Mouse (Mus musculus) forebrain, postnatal 0 days (tissue): ENCODE measurements at regions not wholly inside any gene's neighbourhood (a gene's known extent, or its start where the extent isn't known, plus 50 kb on each side); places are given as distances from the start of the nearest gene placed in this dataset.

ENCODE experiments used
- ATAC-seq: fragments of 200-750 bp; cut with Nextera tagmentation; 2 replicates; pipeline ENCODE4 v1.8.0; 2017; ENCODE audit warnings: mild to moderate bottlenecking, moderate library complexity
- DNase-seq: peaks from one replicate; pipeline ENCODE4 v3.0.0-alpha.2; 2015
- H3K27ac ChIP-seq: fragments of 300-500 bp; sonication (generic); 2 replicates; pipeline ENCODE4 v1.5.1; 2014; ENCODE audit warnings: low read depth, mild to moderate bottlenecking, antibody characterized with exemption, low read length, moderate library complexity, mixed read lengths
- H3K27me3 ChIP-seq: fragments of 300-500 bp; sonication (generic); 2 replicates; pipeline ENCODE4 v1.6.1; 2014; ENCODE audit warnings: mild to moderate bottlenecking, low read length, mixed read lengths; ENCODE audit not compliant: insufficient read depth
- H3K36me3 ChIP-seq: fragments of 300-500 bp; sonication (generic); 2 replicates; pipeline ENCODE4 v1.6.1; 2014; ENCODE audit warnings: mild to moderate bottlenecking, moderate library complexity; ENCODE audit not compliant: insufficient read depth
- H3K4me1 ChIP-seq: fragments of 300-500 bp; sonication (generic); 2 replicates; pipeline ENCODE4 v1.6.1; 2014; ENCODE audit warnings: antibody characterized with exemption; ENCODE audit not compliant: insufficient read depth
- H3K4me2 ChIP-seq: fragments of 300-500 bp; sonication (generic); 2 replicates; pipeline ENCODE4 v1.6.1; 2014; ENCODE audit warnings: low read depth, mild to moderate bottlenecking, moderate library complexity
- H3K4me3 ChIP-seq: fragments of 300-500 bp; sonication (generic); 2 replicates; pipeline ENCODE4 v1.5.1; 2014; ENCODE audit warnings: low read depth, low read length, mixed read lengths
- H3K9ac ChIP-seq: fragments of 300-500 bp; sonication (generic); 2 replicates; pipeline ENCODE4 v1.6.1; 2014; ENCODE audit warnings: mild to moderate bottlenecking
- H3K9me3 ChIP-seq: fragments of 300-500 bp; sonication (generic); 2 replicates; pipeline ENCODE4 v1.6.1; 2016; ENCODE audit warnings: low read length
- CTCF ChIP-seq: sonication (generic); IDR thresholded peaks from 2 replicates; pipeline ENCODE4 v1.5.1; 2016; ENCODE audit warnings: antibody characterized with exemption, control low read depth, low read depth
- WGBS: fragments of 180-500 bp; shearing (Covaris S2); extraction: QIAGEN DNeasy Blood & Tissue Kit; methylation state at CpG from one replicate; pipeline ENCODE4 v1.1.7; 2014; 5-methylcytosine and 5-hydroxymethylcytosine counted together

DNA sequence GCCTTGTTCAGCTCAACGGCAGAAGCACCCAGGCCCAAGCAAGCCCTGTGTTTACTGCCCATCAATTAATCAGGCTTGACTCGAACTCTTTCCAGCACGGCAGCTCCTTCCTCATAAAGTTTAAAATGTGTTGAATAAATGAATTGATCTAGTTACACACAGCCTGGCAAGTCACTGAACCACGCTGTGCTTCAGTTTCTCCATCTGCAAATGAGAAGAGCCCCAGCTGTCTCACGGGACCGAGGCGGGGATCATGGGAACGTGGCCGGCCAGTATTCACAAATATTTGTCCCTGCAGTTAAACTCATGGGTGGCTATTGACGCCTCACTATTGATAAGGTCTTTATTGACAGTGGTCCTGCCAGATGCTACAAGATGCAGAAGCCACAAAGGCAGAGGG is 237.9 kb downstream of the Qk start:
- Histone ChIP-seq H3K9ac (no peak overlapping the region), H3K4me1 (no peaks in the 10 kb centered on the region), H3K4me2 (no peak overlapping the region), H3K27ac (no peak overlapping the region), H3K27me3 (no peaks in the 10 kb centered on the region), H3K9me3 (no peaks in the 10 kb centered on the region), H3K36me3 (no peaks in the 10 kb centered on the region), H3K4me3 (no peak overlapping the region)
- no peak for TF ChIP-seq CTCF
- DNase-seq, result no peak
- ATAC-seq, result no peak
- 59% methylated on average over 10 of the region's 10 CpGs for WGBS

DNA sequence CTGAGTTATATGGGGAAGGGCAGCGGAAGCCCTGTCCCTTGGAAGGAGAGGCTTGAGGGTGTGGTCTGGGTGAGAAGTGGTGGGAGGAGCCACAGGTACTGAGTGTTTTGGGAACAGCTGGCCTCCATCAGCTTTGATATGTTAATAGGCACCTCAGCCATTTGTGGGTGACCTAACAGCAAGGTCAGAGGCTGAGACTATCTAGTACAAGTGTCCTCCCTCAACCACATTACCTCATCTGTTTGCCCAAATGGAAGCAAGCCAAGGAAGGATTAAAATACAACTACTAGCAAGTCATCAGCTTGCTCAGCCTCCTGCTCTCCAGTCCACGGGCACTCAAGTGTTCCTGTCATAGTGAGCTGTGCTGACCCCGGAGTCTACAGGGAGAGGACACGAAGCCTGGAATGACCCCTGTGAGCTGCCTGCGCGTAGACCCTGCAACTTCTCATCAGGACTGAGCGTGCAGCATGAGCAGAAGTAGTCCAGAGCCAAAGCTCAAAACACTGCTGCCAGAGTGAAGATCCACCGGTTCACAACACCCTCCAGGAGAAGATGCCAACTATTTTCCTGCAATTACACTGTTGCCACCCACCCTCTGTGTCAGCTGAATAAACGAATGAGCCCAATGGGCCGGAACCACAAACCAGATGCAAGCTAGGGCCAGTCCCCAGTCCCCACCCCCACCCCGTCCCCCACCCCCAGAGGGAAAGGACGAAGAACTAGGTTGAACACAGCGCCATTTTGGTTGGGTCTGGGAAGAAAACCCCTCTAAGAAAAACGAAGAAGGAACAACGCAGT is 239.6 kb downstream of the Qk start:
- Histone ChIP-seq H3K4me3 (no peak overlapping the region), H3K4me2 (no peak overlapping the region), H3K27ac (no peak overlapping the region), H3K4me1 (no peaks in the 10 kb centered on the region), H3K9me3 (no peaks in the 10 kb centered on the region), H3K27me3 (no peaks in the 10 kb centered on the region), H3K36me3 (no peaks in the 10 kb centered on the region), H3K9ac (no peak overlapping the region)
- TF ChIP-seq CTCF, result no peak
- DNase-seq, result no peak
- 78% methylated on average over 15 of the region's 15 CpGs for WGBS
- ATAC-seq, result no peak

DNA sequence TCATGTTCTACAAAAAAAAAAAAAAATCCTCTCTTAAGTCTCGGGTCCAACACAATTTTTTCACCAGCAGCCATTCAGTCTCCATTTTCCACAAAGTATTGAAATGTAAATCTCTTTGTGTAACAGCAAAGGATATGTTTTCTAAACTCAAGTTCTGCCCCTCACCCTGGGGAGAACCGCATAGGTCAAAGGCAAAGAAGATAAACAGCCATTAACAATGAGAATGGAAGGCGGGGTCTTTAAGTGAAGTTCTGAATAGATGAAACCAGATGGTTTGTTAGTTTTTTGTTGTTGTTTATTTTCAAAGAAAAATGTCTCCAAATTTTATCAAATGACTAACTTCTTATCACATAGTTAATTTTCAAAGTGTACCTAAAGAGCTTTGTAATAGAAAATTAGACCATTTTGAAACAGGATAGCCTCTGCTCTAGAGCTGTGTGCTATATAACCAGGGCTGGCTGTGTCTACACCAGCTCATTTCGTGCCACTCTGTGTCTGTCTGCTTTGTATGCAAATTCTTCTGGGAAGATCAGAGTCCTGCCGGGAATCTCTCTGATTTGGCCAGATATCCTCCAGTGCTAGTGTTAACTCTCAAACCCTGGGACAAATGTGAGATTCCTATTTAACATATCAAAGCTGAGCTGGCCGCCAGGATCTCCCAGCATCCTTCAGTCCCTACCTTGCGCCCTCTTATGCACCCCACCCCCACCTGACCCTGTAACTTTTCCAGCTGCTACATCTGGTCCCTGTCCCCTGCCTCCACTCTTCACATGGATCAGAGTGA is 240.9 kb downstream of the Qk start:
- DNase-seq, result no peak
- no peak overlapping the region for H3K27ac ChIP-seq
- no peaks in the 10 kb centered on the region for H3K27me3 ChIP-seq
- TF ChIP-seq CTCF, result no peak
- H3K4me2 ChIP-seq, result no peak overlapping the region
- 36% methylated on average over 7 of the region's 7 CpGs for WGBS
- no peak overlapping the region for H3K4me3 ChIP-seq
- no peaks in the 10 kb centered on the region for H3K4me1 ChIP-seq
- H3K9ac ChIP-seq, result no peak overlapping the region
- no peaks in the 10 kb centered on the region for H3K9me3 ChIP-seq
- H3K36me3 ChIP-seq, result no peaks in the 10 kb centered on the region
- no peak for ATAC-seq

DNA sequence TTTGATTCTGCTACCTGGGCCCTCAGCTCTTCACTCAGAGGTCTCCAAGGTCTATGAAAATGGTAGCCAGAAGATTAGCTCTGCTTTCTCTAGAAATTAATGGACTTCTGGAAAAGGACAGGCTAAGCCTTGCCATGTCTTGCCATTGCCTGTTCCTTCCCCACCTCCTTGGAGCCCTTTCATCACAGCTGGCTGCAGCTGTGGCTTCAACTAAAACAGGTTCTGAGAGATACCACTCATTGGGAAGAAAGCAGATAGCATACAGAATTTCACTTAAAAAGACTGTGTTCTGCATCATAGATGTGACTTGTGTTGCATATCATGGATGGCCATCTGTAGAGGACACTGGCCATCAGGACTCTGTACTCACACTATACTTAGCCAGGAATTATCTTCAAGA is 246.4 kb downstream of the Qk start:
- no peaks in the 10 kb centered on the region for H3K4me1 ChIP-seq
- no peak for TF ChIP-seq CTCF
- no peak for ATAC-seq
- no peaks in the 10 kb centered on the region for H3K9me3 ChIP-seq
- no peak overlapping the region for H3K4me2 ChIP-seq
- DNase-seq, result no peak
- no peaks in the 10 kb centered on the region for H3K36me3 ChIP-seq
- H3K4me3 ChIP-seq, result no peak overlapping the region
- no peaks in the 10 kb centered on the region for H3K27me3 ChIP-seq
- no peak overlapping the region for H3K27ac ChIP-seq
- no peak overlapping the region for H3K9ac ChIP-seq

DNA sequence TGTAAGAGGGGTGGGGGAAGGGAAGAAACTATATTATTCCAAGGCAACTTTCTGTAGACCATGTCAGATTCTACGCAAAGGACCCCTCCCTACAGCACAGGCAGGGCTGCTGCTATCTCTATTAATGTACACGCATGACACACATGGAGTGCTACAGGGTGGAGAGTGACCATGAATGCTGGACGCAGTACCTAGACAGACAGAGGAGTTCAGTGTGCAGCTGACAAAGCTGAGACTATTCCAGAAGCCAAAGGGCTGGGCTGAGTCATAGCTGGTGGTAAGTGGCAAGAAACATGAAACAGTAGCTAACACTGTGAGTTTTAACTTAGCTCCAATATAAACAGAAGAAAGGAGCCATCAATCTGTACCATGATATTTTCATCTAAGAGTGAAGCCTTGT is 250.4 kb downstream of the Qk start:
- WGBS, result 97% methylated on average over 3 of the region's 3 CpGs

DNA sequence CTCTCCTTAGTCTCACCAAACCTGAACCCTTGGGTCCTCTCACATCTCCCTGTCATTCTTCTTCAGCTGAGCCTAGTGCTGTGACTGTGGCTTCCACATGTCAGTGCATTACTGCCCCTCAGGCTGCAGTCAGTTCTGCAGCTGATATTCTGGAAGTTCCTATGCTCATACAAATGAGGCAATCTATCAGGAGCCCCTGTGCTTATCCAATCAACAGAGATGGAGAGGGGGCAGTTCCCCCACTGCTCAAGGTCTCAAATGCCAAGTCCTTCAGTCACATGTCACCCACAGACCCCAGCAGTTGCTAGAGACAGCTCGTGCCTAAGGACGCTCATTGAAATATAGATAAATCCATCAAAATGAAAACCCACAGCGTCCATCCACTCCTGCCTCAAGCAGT is 254.5 kb downstream of the Qk start:
- Histone ChIP-seq H3K4me1 (no peaks in the 10 kb centered on the region), H3K36me3 (no peaks in the 10 kb centered on the region), H3K9me3 (no peaks in the 10 kb centered on the region), H3K27ac (no peak overlapping the region), H3K4me2 (no peak overlapping the region), H3K27me3 (no peaks in the 10 kb centered on the region), H3K4me3 (no peak overlapping the region), H3K9ac (no peak overlapping the region)
- no peak for ATAC-seq
- no peak for DNase-seq
- TF ChIP-seq CTCF, result no peak
- 88% methylated on average over 3 of the region's 3 CpGs for WGBS

More for the DNA sequence above, 250.4 kb downstream of the Qk start:
- H3K4me1 ChIP-seq, result no peaks in the 10 kb centered on the region
- no peak for TF ChIP-seq CTCF
- no peak overlapping the region for H3K4me2 ChIP-seq
- H3K27ac ChIP-seq, result no peak overlapping the region
- H3K36me3 ChIP-seq, result no peaks in the 10 kb centered on the region
- no peak overlapping the region for H3K9ac ChIP-seq
- ATAC-seq (no peak), DNase-seq (no peak)
- H3K4me3 ChIP-seq, result no peak overlapping the region
- no peaks in the 10 kb centered on the region for H3K9me3 ChIP-seq
- no peaks in the 10 kb centered on the region for H3K27me3 ChIP-seq

DNA sequence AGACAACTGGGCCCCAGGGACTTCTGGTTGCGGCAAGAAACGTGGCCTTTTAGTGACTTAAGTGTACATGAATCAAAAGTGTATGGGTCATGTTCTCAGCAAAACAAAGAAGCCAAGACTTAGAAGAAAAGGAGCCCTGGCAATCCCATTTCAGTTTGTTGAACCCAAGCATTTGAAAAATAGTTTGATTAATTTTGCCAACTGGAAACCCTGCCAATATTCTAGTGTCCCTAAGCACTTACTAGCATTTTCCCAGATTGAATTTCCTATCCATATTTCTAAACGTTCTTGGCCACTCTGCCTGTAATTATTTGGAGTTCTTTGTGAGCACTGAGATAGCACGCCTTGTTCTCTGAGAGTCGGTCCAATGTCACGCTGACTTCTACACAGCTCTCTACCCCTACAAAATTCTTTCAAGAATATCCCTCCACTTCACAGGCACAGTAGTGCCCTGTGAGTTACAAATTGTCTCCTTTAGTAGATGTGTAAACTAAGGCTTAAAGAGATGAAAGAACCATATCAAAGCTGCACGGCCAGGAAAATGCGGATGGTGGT is 257.0 kb downstream of the Qk start:
- H3K4me2 ChIP-seq, result no peak overlapping the region
- WGBS, result 83% methylated on average over 8 of the region's 8 CpGs
- TF ChIP-seq CTCF, result no peak

More for the DNA sequence above, 257.0 kb downstream of the Qk start:
- no peak overlapping the region for H3K4me3 ChIP-seq
- no peaks in the 10 kb centered on the region for H3K9me3 ChIP-seq
- ATAC-seq, result no peak
- H3K9ac ChIP-seq, result no peak overlapping the region
- H3K4me1 ChIP-seq, result no peaks in the 10 kb centered on the region
- H3K27me3 ChIP-seq, result no peaks in the 10 kb centered on the region
- DNase-seq, result no peak
- H3K27ac ChIP-seq, result no peak overlapping the region
- no peaks in the 10 kb centered on the region for H3K36me3 ChIP-seq
